Mouse (Mus musculus) C2C12 (cell line): ENCODE results near the gene Zbed4. TPM values are rescaled to one million over a fixed set of nuclear protein-coding genes. Genes with fewer than 3 reads are reported as not detected.
"Not testable (repeated sequence)": the region's sequence is repeated elsewhere in the genome, so short reads cannot be mapped to it uniquely, and the experiment has no call there.

Source experiments
- H3K27me3 ChIP-seq: one replicate; pipeline ENCODE4 v1.6.1; 2011; ENCODE audit not compliant: control insufficient read depth, insufficient read depth, insufficient read length
- H3K36me3 ChIP-seq: one replicate; pipeline ENCODE4 v1.6.1; 2011; ENCODE audit not compliant: control insufficient read depth, insufficient read depth
- H3K4me3 ChIP-seq: one replicate; pipeline ENCODE4 v1.5.1; 2011; ENCODE audit warnings: mild to moderate bottlenecking, control low read depth; ENCODE audit not compliant: poor library complexity, insufficient read depth, severe bottlenecking
- H3K79me2 ChIP-seq: one replicate; pipeline ENCODE4 v1.6.1; 2011; ENCODE audit not compliant: control insufficient read depth, insufficient read depth
- H3K79me3 ChIP-seq: one replicate; pipeline ENCODE4 v1.6.1; 2011; ENCODE audit warnings: low read depth, control low read depth
- H3ac ChIP-seq: one replicate; pipeline ENCODE3; 2011; ENCODE audit warnings: low read depth; ENCODE audit not compliant: control insufficient read depth, insufficient read length
- CEBPB ChIP-seq: IDR thresholded peaks from one replicate; pipeline ENCODE4 v1.6.1; 2011; ENCODE audit warnings: low read depth, mild to moderate bottlenecking, control low read depth, moderate library complexity
- CTCF ChIP-seq: IDR thresholded peaks from one replicate; pipeline ENCODE4 v1.5.1; 2011; ENCODE audit not compliant: control insufficient read depth, insufficient read depth, insufficient read length
- FOSL1 ChIP-seq: IDR thresholded peaks from one replicate; pipeline ENCODE4 v1.8.0; 2011; ENCODE audit warnings: mild to moderate bottlenecking, low read length; ENCODE audit not compliant: poor library complexity, insufficient read depth, severe bottlenecking
- MAX ChIP-seq: IDR thresholded peaks from one replicate; pipeline ENCODE4 v1.6.1; 2011; ENCODE audit warnings: mild to moderate bottlenecking, control low read depth
- MYOD1 ChIP-seq: IDR thresholded peaks from one replicate; pipeline ENCODE4 v1.6.1; 2011; ENCODE audit warnings: low read depth; ENCODE audit not compliant: control insufficient read depth, insufficient read length
- MYOG ChIP-seq: IDR thresholded peaks from one replicate; pipeline ENCODE4 v1.6.1; 2011; ENCODE audit not compliant: control insufficient read depth, insufficient read length; ENCODE audit errors: extremely low read depth
- USF1 ChIP-seq: IDR thresholded peaks from one replicate; pipeline ENCODE4 v1.6.1; 2011; ENCODE audit warnings: low read depth, mild to moderate bottlenecking, control low read depth, moderate library complexity
- polyA plus RNA-seq: library from polyadenylated mRNA; unstranded; fragments of >200 nt; fragmentation: generic; extraction: Trizol; gene quantifications from one replicate; pipeline ENCODE4 v1.2.1, GENCODE M21; 2012; ENCODE audit warnings: missing spikeins

The Zbed4 gene
- polyA plus RNA-seq, 1 experiment = 9.6 TPM

DNA sequence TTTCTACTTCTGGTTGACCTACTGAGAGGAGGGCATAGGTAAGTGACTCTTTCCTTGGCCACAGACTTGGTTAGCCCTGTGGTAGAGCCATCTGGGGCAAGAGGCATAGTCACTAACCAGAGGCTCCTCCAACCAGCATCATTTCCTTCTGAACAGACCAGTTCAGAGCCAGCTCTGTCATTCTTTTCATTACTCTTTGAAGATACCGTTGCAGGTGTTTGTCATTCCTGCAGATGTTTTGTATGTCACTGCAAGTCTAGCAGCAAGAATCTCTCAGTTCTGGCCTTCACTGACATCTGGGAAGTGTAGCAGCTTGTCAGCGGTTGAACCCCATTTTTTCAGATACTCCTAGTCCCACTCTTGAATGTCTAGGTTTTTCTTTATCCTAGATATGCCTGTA is 3.4 kb downstream of the Zbed4 start:
- peaks cover 54% of the 10 kb centered on the region for H3K36me3 ChIP-seq
- H3K79me2 ChIP-seq = peaks cover 78% of the 10 kb centered on the region
- peaks cover 47% of the 10 kb centered on the region for H3K79me3 ChIP-seq
- TF ChIP-seq MAX = no peak
- no peak for TF ChIP-seq USF1
- no peak for TF ChIP-seq CTCF
- TF ChIP-seq CEBPB = no peak
- TF ChIP-seq MYOD1 = no peak
- no peak for TF ChIP-seq MYOG
- TF ChIP-seq FOSL1 = no peak
- no peak overlapping the region for H3K4me3 ChIP-seq
- no peaks in the 10 kb centered on the region for H3K27me3 ChIP-seq
- H3ac ChIP-seq = no peak overlapping the region

DNA sequence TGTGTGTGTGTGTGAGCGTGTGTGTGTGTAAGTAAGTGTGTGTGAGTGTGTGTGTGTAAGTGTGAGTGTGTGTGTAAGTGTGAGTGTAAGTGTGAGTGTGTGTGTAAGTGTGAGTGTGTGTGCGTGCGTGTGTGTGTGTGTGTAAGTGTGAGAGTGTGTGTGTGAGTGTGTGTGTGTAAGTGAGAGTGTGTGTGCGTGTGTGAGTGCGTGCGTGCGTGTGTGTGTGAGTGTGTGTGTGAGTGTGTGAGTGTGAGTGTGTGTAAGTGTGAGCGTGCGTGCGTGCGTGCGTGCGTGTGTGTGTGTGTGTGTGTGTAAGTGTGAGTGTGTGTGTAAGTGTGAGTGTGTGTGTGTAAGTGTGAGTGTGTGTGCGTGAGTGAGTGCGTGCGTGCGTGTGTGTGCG is 4.3 kb downstream of the Zbed4 start:
- no peak for TF ChIP-seq MYOG
- TF ChIP-seq MAX = no peak
- no peak for TF ChIP-seq USF1
- no peak for TF ChIP-seq FOSL1
- TF ChIP-seq CTCF = no peak
- no peak for TF ChIP-seq MYOD1
- no peak for TF ChIP-seq CEBPB
- H3K79me2 ChIP-seq = peaks cover 86% of the 10 kb centered on the region
- H3K79me3 ChIP-seq = peaks cover 49% of the 10 kb centered on the region
- H3K36me3 ChIP-seq = peaks cover 63% of the 10 kb centered on the region
- no peak overlapping the region for H3ac ChIP-seq
- no peak overlapping the region for H3K4me3 ChIP-seq
- no peaks in the 10 kb centered on the region for H3K27me3 ChIP-seq

DNA sequence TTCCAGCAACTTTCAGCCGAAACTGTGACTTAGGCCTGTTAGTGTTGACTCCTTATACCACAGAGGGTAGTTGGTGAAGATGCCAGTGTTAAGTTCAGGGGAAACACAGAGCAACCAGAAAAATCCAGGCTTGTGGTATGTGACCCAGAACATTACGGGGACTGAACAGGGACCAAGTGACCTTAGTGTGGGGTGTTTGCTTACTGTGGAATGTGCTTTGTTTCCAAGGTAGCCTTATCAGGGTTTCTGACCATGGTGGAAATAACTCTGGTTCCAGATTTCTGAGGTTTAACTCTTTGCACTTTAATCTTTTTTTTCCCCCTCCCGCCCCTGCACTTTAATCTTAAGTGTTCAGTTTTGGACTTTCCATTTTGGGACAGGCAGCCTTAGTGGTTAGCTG is 6.6 kb downstream of the Zbed4 start:
- peaks cover 88% of the 10 kb centered on the region for H3K79me2 ChIP-seq
- H3K4me3 ChIP-seq = no peak overlapping the region
- no peak overlapping the region for H3ac ChIP-seq
- TF ChIP-seq CTCF (no peak), CEBPB (no peak), MYOG (no peak), MAX (no peak), MYOD1 (no peak), USF1 (no peak), FOSL1 (no peak)
- H3K27me3 ChIP-seq = no peaks in the 10 kb centered on the region
- peaks cover 38% of the 10 kb centered on the region for H3K79me3 ChIP-seq
- peaks cover 85% of the 10 kb centered on the region for H3K36me3 ChIP-seq

DNA sequence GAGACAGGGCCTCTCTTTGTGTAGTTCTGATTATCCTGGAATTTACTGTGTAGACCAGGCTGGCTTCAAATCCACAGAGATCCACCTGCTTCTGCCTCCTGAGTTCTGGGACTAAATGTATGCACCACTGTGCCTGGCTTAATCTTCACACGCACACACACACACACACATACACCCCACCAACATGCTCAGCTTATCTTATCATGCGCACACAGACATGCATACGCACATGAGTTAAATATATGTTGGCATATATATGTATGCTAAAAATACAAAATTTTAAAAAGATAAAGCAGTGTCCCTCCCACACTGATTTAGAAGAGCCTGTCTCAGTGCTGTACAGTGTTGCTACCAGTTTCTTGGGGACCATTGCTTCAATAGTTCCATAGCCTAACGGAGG is 10.1 kb downstream of the Zbed4 start:
- TF ChIP-seq CEBPB = no peak
- no peak for TF ChIP-seq CTCF
- TF ChIP-seq USF1 = no peak
- no peak for TF ChIP-seq FOSL1
- TF ChIP-seq MYOD1 = no peak
- no peak for TF ChIP-seq MYOG
- TF ChIP-seq MAX = no peak
- no peaks in the 10 kb centered on the region for H3K27me3 ChIP-seq
- no peak overlapping the region for H3K4me3 ChIP-seq
- no peak overlapping the region for H3ac ChIP-seq
- H3K79me2 ChIP-seq = peaks cover 73% of the 10 kb centered on the region
- H3K79me3 ChIP-seq = peaks cover 12% of the 10 kb centered on the region
- H3K36me3 ChIP-seq = peaks cover 80% of the 10 kb centered on the region

DNA sequence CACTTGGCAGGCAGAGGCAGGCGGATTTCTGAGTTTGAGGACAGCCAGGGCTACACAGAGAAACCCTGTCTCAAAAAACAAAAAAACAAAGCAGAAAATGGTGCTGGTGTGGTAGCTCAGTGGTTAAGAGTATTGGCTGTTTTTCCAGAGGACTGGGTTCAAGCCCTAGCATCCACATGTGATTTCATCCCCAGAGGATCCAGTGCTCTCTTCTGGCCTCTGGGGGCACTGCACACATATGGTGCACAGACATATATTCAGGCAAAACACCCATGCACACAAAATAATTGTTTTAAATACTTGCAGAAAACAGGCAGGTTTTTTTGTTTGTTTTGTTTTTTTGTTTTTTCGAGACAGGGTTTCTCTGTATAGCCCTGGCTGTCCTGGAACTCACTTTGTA is 14.7 kb downstream of the Zbed4 start:
- peaks cover 51% of the 10 kb centered on the region for H3K79me2 ChIP-seq
- not testable (repeated sequence) for H3K79me3 ChIP-seq, H3K4me3 ChIP-seq, H3K27me3 ChIP-seq, H3ac ChIP-seq
- TF ChIP-seq CTCF = peak; percentile 8
- peaks cover 47% of the 10 kb centered on the region for H3K36me3 ChIP-seq

DNA sequence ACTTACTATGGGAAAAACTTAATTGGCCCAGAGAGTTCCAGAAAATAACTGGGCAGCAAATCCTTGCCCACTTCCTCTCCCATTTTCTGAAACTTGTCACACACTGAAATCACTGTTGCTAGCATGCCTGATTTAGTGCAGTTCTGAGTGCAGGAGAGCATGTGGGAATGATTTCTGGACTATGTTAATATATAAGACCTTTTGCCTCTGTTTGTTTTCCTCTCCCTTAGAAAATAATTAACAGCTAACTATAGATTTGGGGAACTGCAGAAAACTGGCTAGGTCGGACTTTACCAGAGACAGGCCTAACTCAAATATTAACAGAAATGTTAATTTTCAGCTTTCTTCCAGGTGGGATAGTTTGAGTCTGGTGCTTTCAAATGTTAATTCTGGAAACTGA is 17.1 kb downstream of the Zbed4 start:
- no peak overlapping the region for H3K4me3 ChIP-seq
- H3K36me3 ChIP-seq = peaks cover 50% of the 10 kb centered on the region
- no peaks in the 10 kb centered on the region for H3K27me3 ChIP-seq
- H3K79me2 ChIP-seq = peaks cover 49% of the 10 kb centered on the region
- TF ChIP-seq CEBPB = no peak
- no peak for TF ChIP-seq MYOD1
- no peak for TF ChIP-seq MYOG
- no peak for TF ChIP-seq FOSL1
- TF ChIP-seq CTCF = no peak
- no peak for TF ChIP-seq MAX
- no peak for TF ChIP-seq USF1
- no peak overlapping the region for H3ac ChIP-seq
- H3K79me3 ChIP-seq = no peaks in the 10 kb centered on the region

DNA sequence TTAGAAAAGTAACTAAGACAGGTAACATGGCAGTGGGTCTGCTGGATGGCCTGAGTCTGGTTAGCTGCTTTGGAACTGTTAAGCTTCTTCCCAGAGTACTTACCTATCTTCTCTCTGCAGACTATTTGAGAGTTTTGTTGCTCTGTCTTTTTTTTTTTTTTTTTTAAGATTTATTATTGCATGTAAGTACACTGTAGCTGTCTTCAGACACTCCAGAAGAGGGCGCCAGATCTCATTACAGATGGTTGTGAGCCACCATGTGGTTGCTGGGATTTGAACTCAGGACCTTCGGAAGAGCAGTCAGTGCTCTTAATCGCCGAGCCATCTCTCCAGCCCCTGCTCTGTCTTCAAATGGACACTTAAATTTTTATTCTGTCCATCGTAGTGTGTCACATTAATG is 23.2 kb downstream of the Zbed4 start:
- H3K79me3 ChIP-seq, H3ac ChIP-seq, H3K27me3 ChIP-seq, H3K4me3 ChIP-seq: not testable (repeated sequence)
- peaks cover 71% of the 10 kb centered on the region for H3K36me3 ChIP-seq
- H3K79me2 ChIP-seq = peaks cover 68% of the 10 kb centered on the region
